Mouse (Mus musculus): ENCODE measurements around the gene Mcts2. TPM values are rescaled to one million over a fixed set of nuclear protein-coding genes. Genes with fewer than 3 reads are reported as not detected.
A peak's percentile ranks its signal among the peaks of the same experiment; 100 is the strongest.

Mcts2 gene
- polyA plus RNA-seq, 1 experiment: 4.4 TPM

DNA sequence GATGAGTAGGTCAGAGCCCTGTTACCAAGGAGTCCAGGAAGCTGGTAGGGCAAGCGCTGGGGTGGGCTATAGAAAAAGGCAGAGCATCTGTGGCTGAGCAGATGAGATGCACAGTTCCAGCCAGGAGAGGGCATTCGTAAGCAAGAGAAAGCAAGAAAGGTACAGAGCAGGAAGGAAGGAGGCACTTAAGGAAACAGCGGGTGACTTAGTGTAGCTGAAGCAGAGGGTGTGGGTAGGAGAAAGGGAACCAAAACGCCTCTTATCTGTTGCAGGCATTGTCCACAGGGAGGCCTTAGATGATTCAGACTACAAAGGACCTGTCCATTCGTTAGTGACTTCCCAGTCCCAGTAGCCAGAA, 15.2 kb upstream of the Mcts2 start:
- peak; percentile 83 for DNase-seq
- peak overlapping the region; percentile 96 for H3K27ac ChIP-seq (ENCODE audit: control insufficient read depth, insufficient read depth, low read length)
- peaks cover 30% of the 10 kb centered on the region for H3K4me1 ChIP-seq (replicated peaks; ENCODE audit: control insufficient read depth, insufficient read depth, low read length)
- TF ChIP-seq POLR2A (IDR thresholded peaks at IDR 0.05; ENCODE audit: control insufficient read depth, extremely low read depth, insufficient read depth, low read length, poor library complexity) (no peak), CTCF (IDR thresholded peaks at IDR 0.05; ENCODE audit: borderline replicate concordance, control insufficient read depth, extremely low read depth, insufficient read depth, low read length, poor library complexity) (no peak)
- H3K36me3 ChIP-seq (ENCODE audit: control insufficient read depth, insufficient read depth, low read length): peaks cover 14% of the 10 kb centered on the region
- H3K4me3 ChIP-seq (ENCODE audit: control insufficient read depth, insufficient read depth, low read length): peak overlapping the region; percentile 81
- no peaks in the 10 kb centered on the region for H3K27me3 ChIP-seq (ENCODE audit: control insufficient read depth, insufficient read depth, low read length)
- 2% methylated on average over 5 of the region's 5 CpGs for WGBS

DNA sequence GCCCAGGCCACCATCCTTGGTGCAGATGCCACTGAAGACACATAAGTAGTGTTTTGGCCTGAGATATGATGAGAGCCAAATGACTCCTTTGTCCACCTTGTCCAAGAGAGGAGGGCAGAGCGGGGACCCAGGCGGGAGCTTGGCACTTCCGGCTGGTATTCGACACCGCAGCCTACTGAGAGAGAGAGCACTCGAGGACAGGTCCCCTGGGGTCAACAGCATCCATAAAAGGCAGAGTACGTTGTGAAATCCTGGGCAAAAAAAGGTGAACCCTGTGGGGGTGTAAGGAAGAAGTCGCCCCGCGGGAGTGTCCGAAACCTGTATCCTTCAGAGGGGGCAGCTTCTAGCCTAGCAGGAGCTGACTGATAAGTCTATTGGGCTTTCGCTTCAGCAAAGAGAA, 14.7 kb upstream of the Mcts2 start:
- WGBS: 58% methylated on average over 12 of the region's 12 CpGs
- Histone ChIP-seq H3K36me3 (ENCODE audit: control insufficient read depth, insufficient read depth, low read length) (peaks cover 17% of the 10 kb centered on the region), H3K4me1 (replicated peaks; ENCODE audit: control insufficient read depth, insufficient read depth, low read length) (peaks cover 30% of the 10 kb centered on the region), H3K4me3 (ENCODE audit: control insufficient read depth, insufficient read depth, low read length) (peak overlapping the region; percentile 5; the same call in 1 of the 2 replicates), H3K27ac (ENCODE audit: control insufficient read depth, insufficient read depth, low read length) (peak overlapping the region; percentile 96), H3K27me3 (ENCODE audit: control insufficient read depth, insufficient read depth, low read length) (no peaks in the 10 kb centered on the region)
- TF ChIP-seq CTCF (IDR thresholded peaks at IDR 0.05; ENCODE audit: borderline replicate concordance, control insufficient read depth, extremely low read depth, insufficient read depth, low read length, poor library complexity) (no peak), POLR2A (IDR thresholded peaks at IDR 0.05; ENCODE audit: control insufficient read depth, extremely low read depth, insufficient read depth, low read length, poor library complexity) (no peak)
- no peak for DNase-seq

DNA sequence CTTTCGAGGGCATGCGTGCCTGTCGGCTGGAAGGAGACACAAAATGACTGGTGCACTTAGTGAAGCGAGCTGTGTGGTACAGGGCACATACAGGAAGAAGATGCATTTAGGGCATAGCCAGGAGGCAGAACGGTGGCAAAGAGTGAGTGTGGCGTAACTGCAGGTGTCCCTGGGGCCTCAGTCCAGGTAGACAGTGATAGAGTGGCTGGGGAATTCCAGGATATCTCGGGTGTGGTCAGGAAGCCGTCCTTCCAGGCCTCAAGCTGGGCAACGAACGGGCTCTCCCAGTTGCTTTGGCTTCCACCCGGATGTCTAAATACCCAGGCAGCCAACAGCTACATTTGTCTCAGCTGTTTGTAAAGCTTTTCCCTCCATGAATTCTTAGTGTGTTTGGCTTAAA, 12.7 kb upstream of the Mcts2 start:
- Histone ChIP-seq H3K27ac (ENCODE audit: control insufficient read depth, insufficient read depth, low read length) (no peak overlapping the region), H3K4me1 (replicated peaks; ENCODE audit: control insufficient read depth, insufficient read depth, low read length) (peaks cover 30% of the 10 kb centered on the region), H3K4me3 (ENCODE audit: control insufficient read depth, insufficient read depth, low read length) (no peak overlapping the region), H3K27me3 (ENCODE audit: control insufficient read depth, insufficient read depth, low read length) (no peaks in the 10 kb centered on the region), H3K36me3 (ENCODE audit: control insufficient read depth, insufficient read depth, low read length) (peaks cover 34% of the 10 kb centered on the region)
- no peak for TF ChIP-seq POLR2A (IDR thresholded peaks at IDR 0.05; ENCODE audit: control insufficient read depth, extremely low read depth, insufficient read depth, low read length, poor library complexity)
- TF ChIP-seq CTCF (IDR thresholded peaks at IDR 0.05; ENCODE audit: borderline replicate concordance, control insufficient read depth, extremely low read depth, insufficient read depth, low read length, poor library complexity): no peak
- 77% methylated on average over 11 of the region's 11 CpGs for WGBS
- no peak for DNase-seq

DNA sequence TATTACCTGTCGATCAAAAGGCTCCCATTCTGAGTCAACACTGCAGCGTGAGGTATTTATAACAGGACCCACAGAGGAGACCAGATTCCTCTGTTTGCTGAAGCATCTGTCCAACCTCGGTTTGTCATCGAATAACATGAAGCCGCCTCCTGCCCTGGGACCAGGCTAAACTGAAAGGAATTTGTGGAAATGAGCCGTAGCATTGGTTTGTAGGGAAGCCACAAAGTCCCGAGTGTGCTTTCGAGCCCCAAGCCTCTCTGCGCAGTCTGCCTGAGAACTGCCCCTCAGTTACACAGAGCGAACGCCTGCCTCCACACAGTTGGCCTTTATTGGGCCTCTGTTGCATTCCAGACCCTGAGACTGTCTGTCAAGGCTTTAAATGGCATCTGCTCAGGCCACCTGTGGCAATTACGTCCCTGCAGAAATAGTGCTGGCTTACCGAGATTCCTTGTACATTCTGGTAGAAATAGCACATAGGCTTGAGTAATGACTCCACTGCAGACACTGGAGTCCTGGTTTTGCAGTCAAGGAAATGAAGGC, 11.5 kb upstream of the Mcts2 start:
- WGBS: 77% methylated on average over 13 of the region's 13 CpGs
- H3K27ac ChIP-seq (ENCODE audit: control insufficient read depth, insufficient read depth, low read length): no peak overlapping the region
- peaks cover 46% of the 10 kb centered on the region for H3K36me3 ChIP-seq (ENCODE audit: control insufficient read depth, insufficient read depth, low read length)
- peaks cover 30% of the 10 kb centered on the region for H3K4me1 ChIP-seq (replicated peaks; ENCODE audit: control insufficient read depth, insufficient read depth, low read length)
- DNase-seq: no peak
- no peaks in the 10 kb centered on the region for H3K27me3 ChIP-seq (ENCODE audit: control insufficient read depth, insufficient read depth, low read length)
- TF ChIP-seq POLR2A (IDR thresholded peaks at IDR 0.05; ENCODE audit: control insufficient read depth, extremely low read depth, insufficient read depth, low read length, poor library complexity) (no peak), CTCF (IDR thresholded peaks at IDR 0.05; ENCODE audit: borderline replicate concordance, control insufficient read depth, extremely low read depth, insufficient read depth, low read length, poor library complexity) (no peak)
- H3K4me3 ChIP-seq (ENCODE audit: control insufficient read depth, insufficient read depth, low read length): no peak overlapping the region

DNA sequence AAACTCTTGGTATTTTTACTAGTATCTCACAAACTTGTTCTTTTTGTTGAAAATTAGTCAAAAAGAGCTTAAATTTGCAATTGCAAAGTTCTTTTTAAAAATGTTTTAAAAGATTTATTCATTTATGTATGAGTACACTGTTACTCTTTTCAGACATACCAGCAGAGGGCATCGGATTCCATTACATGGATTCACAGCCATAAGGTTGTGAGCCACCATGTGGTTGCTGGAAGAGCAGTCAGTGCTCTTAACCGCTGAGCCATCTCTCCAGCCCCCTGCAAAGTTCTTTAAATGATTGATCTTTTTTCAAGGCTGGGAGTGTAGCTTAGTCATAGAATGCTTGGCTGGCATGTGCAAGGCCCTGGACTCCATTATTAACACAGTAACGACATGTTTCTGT, 8.5 kb upstream of the Mcts2 start:
- Histone ChIP-seq H3K4me1 (replicated peaks; ENCODE audit: control insufficient read depth, insufficient read depth, low read length) (peaks cover 14% of the 10 kb centered on the region), H3K27me3 (ENCODE audit: control insufficient read depth, insufficient read depth, low read length) (no peaks in the 10 kb centered on the region), H3K4me3 (ENCODE audit: control insufficient read depth, insufficient read depth, low read length) (no peak overlapping the region), H3K36me3 (ENCODE audit: control insufficient read depth, insufficient read depth, low read length) (peaks cover 76% of the 10 kb centered on the region), H3K27ac (ENCODE audit: control insufficient read depth, insufficient read depth, low read length) (no peak overlapping the region)
- TF ChIP-seq CTCF (IDR thresholded peaks at IDR 0.05; ENCODE audit: borderline replicate concordance, control insufficient read depth, extremely low read depth, insufficient read depth, low read length, poor library complexity): no peak
- DNase-seq: peak; percentile 50
- 52% methylated on average over 3 of the region's 3 CpGs for WGBS

DNA sequence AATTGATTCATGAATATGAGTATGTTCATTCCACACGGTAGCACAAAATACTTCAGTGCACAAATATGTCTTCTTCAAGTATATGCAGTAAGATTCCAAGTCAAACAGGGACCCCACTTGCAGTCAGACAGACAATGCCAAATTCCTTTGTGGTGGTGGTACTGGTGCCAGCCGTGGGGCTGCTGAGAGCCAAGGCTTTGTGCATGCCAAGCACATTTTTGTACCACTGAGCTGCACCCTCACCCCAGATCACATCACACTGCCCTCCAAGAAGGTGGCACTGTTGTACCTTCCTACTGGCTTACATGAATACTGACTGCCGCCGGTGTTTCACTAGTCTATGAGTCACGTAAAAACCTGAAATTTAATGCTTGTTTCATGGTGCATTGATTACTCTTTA, 7.9 kb upstream of the Mcts2 start:
- Histone ChIP-seq H3K4me3 (ENCODE audit: control insufficient read depth, insufficient read depth, low read length) (no peak overlapping the region), H3K36me3 (ENCODE audit: control insufficient read depth, insufficient read depth, low read length) (peaks cover 82% of the 10 kb centered on the region), H3K27me3 (ENCODE audit: control insufficient read depth, insufficient read depth, low read length) (no peaks in the 10 kb centered on the region), H3K27ac (ENCODE audit: control insufficient read depth, insufficient read depth, low read length) (no peak overlapping the region), H3K4me1 (replicated peaks; ENCODE audit: control insufficient read depth, insufficient read depth, low read length) (peaks cover 14% of the 10 kb centered on the region)
- 95% methylated on average over 5 of the region's 5 CpGs for WGBS
- TF ChIP-seq CTCF (IDR thresholded peaks at IDR 0.05; ENCODE audit: borderline replicate concordance, control insufficient read depth, extremely low read depth, insufficient read depth, low read length, poor library complexity) (no peak), POLR2A (IDR thresholded peaks at IDR 0.05; ENCODE audit: control insufficient read depth, extremely low read depth, insufficient read depth, low read length, poor library complexity) (no peak)
- DNase-seq: no peak

DNA sequence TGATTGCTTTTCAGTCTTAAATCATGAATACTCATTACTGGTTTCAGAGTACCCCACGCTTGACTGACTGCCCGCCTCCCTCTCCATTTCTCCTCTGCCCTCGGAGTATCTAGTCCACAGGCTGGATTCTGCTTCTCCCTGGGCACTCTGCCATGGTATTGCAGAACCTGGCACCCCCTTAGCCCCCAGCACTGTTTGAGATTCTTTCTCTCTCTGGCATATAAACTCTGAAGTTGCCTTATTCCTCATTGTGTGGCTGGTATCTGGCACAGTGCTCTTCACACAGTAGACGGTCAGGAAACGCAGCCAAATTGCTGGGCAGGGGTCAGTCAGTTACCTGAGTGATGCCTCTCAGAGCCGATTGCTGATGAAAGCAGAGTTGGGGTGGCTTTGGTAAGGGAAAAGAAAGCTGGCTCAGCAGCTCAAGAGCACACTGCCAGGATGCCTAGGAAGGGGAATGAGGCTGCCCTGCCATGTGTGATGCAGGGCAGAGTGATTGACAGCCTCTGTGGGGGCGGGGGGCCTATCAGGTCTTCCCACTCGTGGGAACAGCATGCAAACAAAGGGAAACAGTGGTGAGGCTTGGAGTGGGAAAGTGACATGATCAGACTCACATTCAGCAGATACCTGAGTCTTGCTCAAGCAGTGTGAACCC, 7.0 kb upstream of the Mcts2 start:
- no peak for DNase-seq
- WGBS: 90% methylated on average over 8 of the region's 8 CpGs
- peaks cover 89% of the 10 kb centered on the region for H3K36me3 ChIP-seq (ENCODE audit: control insufficient read depth, insufficient read depth, low read length)
- no peak overlapping the region for H3K4me3 ChIP-seq (ENCODE audit: control insufficient read depth, insufficient read depth, low read length)
- TF ChIP-seq POLR2A (IDR thresholded peaks at IDR 0.05; ENCODE audit: control insufficient read depth, extremely low read depth, insufficient read depth, low read length, poor library complexity) (no peak), CTCF (IDR thresholded peaks at IDR 0.05; ENCODE audit: borderline replicate concordance, control insufficient read depth, extremely low read depth, insufficient read depth, low read length, poor library complexity) (no peak)
- peaks cover 10% of the 10 kb centered on the region for H3K4me1 ChIP-seq (replicated peaks; ENCODE audit: control insufficient read depth, insufficient read depth, low read length)
- no peaks in the 10 kb centered on the region for H3K27me3 ChIP-seq (ENCODE audit: control insufficient read depth, insufficient read depth, low read length)
- no peak overlapping the region for H3K27ac ChIP-seq (ENCODE audit: control insufficient read depth, insufficient read depth, low read length)

All from thymus, adult 2 months (tissue).